ENCODE assay signal across 25 mouse cellular contexts in genomic region chr8:60763959-60764358, GRCm38 (mm10).
"Had no signal": no experiment of that assay in that cellular context is flagged by ENCODE, and none has a peak within 500 bp of the region (broad histone marks: within the 10 kb centered on the region; RNA-seq: fewer than 3 reads in every experiment).

No protein-coding gene starts in this region.

- H3K36me3 ChIP-seq: heart, embryonic 13.5 days; heart, embryonic 15.5 days; hindbrain, embryonic 13.5 days; hindbrain, embryonic 15.5 days; kidney, embryonic 15.5 days; limb, embryonic 13.5 days; limb, embryonic 15.5 days; liver, embryonic 12.5 days had no signal

- H3K4me3 ChIP-seq: gastrocnemius, adult 2 months; heart, embryonic 13.5 days; heart, embryonic 15.5 days; hindbrain, embryonic 13.5 days; hindbrain, embryonic 15.5 days; kidney, embryonic 15.5 days; limb, embryonic 13.5 days; limb, embryonic 15.5 days; liver, embryonic 12.5 days had no signal

- DNase-seq: gastrocnemius, adult 2 months; gastrocnemius, postnatal 10 days; gastrocnemius, postnatal 25 days; heart, adult 18-20 months; heart, postnatal 14 days; heart, postnatal 36 days; kidney, adult 11 months; kidney, adult 2 months; kidney, adult 9 months; kidney, postnatal 14 days; kidney, postnatal 36 days; layer of hippocampus, adult 9-11 months; layer of hippocampus, postnatal 36 days; left cerebral cortex, postnatal 4 days had no signal

- ATAC-seq: hindbrain, postnatal 0 days; intestine, embryonic 16.5 days; liver, embryonic 12.5 days had no signal

- H3K4me2 ChIP-seq: heart, embryonic 11.5 days; heart, embryonic 13.5 days; heart, embryonic 15.5 days; hindbrain, embryonic 13.5 days; hindbrain, embryonic 15.5 days; kidney, embryonic 15.5 days; limb, embryonic 13.5 days; limb, embryonic 15.5 days; liver, embryonic 12.5 days had no signal

- H3K27me3 ChIP-seq: heart, embryonic 13.5 days; heart, embryonic 15.5 days; hindbrain, embryonic 13.5 days; hindbrain, embryonic 15.5 days; kidney, embryonic 15.5 days; limb, embryonic 13.5 days; limb, embryonic 15.5 days; liver, embryonic 12.5 days had no signal
